Mouse (Mus musculus) testis, postnatal 10 days (tissue): Measurements from ENCODE around the gene Ninl.
A peak's percentile ranks its signal among the peaks of the same experiment; 100 is the strongest.

Experiments used
- DNase-seq: peaks from one replicate; pipeline ENCODE4 v3.0.0; 2021; ENCODE audit warnings: low spot score

Gene Ninl

GRCm38 (mm10) chr2:150997618-150998017 is 41.6 kb downstream of the Ninl start:
- peak; percentile 28 for DNase-seq

DNA sequence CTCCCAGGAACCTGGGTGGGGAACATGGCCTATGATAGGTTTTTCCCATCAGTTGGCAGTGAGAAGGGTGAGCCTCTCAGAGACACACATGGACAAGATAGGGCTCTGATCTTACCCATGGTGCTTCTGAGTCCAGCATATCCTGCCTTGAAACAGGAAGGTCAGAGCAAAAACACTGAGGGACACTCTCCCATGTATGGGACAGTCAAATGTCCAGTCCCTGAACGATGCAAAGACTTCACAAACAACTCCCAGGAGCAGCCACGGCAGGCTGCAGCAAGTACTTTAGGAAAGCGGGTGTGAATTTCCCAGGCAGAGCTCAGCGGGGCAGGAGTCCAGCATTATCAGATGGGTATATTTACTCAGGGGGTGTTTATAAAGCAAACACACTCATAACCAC is 43.9 kb downstream of the Ninl start:
- peak; percentile 29 for DNase-seq

DNA sequence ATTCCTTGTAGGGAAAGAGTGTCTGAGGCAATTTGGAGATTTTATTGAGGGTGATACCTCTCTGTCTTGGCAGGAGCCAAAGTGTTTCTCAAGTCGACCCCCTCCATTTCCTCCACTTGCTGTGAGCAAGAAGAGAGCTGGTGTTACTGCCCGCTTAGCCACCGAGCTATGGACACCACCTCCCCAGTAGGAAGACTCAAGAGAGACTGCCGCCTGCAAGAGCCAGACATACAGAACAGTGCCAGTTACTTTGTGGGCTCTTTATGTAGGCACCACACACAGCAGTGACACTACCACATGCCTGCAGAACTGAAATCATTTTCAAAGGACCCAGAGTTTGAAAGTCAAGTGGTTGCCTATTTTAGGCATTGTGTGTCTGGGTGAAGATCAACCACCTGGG is 48.1 kb downstream of the Ninl start:
- peak; percentile 25 for DNase-seq

GRCm38 (mm10) chr2:150990506-150990905 is 48.7 kb downstream of the Ninl start:
- DNase-seq: peak; percentile 36

DNA sequence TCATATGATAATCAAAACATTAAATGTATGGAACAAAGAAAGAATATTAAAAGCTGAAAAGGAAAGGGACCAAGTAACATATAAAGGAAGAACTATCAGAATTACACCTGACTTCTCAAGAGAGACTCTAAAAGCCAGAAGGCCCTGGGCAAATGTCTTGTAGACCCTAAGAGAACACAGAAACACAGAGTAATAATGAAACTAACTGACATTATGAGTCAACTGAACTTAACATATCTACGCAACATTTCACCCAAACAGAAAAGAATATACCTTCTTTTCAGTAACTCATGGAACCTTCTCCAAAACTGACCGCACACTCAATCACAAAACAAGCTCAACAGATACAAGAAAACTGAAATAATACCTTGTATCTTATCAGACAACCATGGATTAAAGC is 53.8 kb downstream of the Ninl start:
- no peak for DNase-seq

DNA sequence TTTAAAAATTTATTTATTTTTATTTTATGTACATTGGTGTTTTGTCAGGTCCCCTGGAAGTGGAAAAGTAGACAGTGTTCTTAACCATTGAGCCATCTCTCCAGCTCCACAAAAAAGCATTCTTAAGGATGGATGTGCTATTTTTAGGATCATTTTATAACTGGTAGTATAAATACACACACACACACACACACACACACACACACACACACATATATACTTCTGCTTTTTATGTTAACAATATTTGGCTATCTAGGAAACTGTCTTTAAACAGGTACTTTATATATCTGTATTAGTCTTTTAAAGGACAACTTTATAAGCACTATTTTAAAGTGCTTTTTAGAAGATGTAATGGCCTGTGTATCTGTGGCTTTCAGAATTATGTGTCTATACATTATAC is 57.1 kb downstream of the Ninl start:
- DNase-seq: peak; percentile 2

- DNase-seq: peak; percentile 12
Measured at GRCm38 (mm10) chr2:150981524-150981923, 57.7 kb downstream of the Ninl start.

DNA sequence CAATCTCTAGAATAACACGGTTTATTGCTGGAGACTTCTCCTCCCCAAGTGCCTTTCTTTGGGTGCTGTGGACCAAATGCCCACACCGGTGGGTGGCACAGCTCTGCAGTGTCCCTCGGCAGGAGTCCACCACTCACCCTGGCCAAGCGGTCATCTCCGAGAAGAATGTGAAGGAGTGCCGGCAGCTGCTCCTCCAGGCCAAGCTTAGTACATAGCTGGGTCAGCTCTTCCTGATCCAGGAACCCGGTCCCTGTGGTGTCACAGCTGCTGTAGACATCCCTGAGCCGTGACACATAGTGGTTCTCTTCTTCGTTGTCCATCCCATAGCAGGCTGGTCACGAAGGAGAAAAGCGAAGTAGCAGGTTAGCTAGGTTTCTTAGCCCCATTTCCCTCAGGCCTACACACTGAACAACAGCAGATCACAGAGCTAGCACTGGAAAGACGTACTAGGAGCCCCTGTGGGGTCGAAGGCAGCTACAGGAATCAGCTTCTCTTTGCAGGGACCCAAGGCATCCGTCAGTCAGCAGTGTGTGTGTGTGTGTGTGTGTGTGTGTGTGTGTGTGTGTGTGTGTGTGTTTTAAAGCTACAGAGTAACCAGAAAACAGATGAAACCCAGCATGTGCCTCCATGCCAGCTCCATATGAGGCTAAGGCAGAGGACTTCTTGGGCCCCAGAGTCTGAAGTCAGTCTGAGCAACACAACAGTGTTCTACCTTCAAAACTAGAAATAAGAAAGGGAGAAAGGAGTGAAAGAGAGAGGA is 59.1 kb downstream of the Ninl start:
- peak; percentile 29 for DNase-seq

DNA sequence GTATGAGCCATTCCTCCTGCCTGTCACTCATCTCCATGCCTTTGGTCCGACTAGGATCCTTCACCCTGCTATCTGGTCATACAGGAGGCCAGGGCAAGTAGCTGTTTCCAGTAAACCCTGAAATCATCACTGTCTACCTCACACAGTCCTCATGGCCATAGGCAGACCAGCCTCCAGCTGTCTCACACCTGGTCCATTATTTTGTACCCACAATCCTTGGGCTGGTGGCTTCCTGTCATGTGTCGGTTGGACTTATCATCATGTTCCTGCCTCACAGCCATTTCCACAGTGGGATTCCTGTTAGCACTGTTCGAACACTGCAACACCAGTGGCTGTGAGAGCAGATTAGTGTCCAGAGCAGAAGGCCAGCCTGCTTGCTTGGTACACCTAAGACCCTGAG is 60.4 kb downstream of the Ninl start:
- peak; percentile 24 for DNase-seq

DNA sequence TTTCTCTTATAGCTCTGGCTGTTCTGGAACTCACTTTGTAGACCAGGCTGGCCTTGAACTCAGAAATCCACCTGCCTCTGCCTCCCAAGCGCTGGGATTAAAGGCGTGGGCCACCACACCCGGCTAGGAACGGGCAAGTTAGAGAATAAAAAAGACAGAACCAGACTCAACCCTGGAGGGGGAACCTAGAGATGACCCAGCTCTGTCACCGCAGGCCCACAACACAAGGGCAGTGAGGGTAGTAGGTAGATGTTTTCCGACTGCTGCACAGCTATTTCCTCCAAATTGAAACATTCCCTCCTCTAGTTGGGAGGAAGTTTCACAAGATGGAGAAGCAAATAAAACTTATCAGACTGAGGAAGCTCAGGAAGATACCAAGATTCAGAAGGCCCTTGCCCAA is 61.5 kb downstream of the Ninl start:
- peak; percentile 17 for DNase-seq

DNA sequence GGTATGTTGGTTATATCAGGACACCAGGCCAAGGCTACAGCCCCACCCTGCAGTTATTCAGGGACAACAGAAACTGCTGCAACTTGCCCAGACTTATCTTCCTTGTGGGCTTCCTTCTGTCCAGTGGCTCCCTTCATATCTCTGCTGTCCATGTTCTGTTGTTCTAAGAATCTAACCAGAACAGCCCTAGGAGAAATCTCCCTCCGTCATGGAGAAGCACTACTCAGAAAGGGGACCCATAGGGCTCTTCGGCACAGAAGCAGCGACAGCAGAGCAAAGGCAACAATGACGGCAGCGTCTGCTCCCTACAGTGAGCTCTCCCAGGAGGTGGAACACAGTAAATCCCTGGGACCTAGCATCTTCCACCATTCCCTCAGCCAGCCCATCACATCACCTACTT is 62.3 kb downstream of the Ninl start:
- DNase-seq: peak; percentile 27

GRCm38 (mm10) chr2:150973401-150974115 is 65.6 kb downstream of the Ninl start:
- peak; percentile 40 for DNase-seq

DNA sequence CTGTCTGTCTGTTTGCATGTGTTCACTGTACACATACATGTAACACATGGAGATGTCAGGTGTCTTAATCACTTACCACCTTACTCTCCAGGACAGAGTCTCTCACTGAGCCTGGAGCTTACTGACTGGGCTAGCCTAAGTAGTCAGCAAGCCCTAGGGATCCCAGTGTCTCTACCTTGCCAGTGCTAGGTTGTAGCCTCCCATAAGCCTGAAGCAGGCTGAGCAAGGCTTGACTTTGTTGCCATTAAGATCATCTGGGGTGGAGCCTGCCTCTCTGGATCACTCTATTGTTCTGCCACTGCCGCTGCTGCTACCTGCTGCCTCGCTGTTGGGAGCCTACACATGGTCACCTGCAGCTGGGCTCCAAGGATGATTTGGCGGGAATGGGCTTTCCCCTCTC is 66.5 kb downstream of the Ninl start:
- peak; percentile 29 for DNase-seq

DNA sequence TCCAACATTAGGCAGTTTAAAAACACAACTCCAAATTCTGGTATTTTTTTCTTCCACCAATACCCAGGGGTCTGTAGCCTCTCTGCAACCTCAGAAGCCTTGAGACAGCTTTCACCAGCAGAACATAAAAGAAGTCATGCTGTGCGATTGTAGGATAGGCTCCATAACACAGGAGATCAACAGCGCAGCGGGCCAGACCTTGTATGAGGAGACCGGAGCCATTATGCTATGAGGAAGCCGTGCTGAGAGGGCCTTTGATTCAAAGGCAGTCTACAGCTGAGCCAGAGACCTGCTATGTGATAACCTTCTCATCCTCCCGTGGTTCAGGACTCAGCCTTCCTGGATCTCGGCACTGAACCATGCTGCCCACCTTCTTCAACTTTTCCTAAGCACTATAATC is 67.3 kb downstream of the Ninl start:
- peak; percentile 27 for DNase-seq

DNA sequence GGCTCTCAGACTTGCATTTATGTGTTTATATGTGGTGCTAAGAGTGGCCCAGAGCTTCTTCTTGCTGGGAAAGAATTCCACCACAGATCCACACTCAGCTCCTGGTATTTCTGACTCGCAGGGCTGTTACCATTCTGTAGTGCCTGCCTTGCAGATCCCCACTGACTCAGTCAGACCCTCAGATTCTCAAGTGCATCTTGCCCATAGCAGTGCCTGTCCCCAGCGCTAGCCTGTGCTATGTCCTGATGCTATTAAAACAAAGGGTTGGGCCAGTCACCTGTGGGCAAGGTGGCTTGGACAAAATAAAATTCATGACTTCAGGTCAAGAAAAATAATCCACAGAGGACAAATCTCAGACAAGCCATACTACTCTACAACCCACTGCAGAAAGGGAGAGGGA is 70.0 kb downstream of the Ninl start:
- peak; percentile 23 for DNase-seq

GRCm38 (mm10) chr2:150967491-150967890 is 71.7 kb downstream of the Ninl start:
- DNase-seq: peak; percentile 22

DNA sequence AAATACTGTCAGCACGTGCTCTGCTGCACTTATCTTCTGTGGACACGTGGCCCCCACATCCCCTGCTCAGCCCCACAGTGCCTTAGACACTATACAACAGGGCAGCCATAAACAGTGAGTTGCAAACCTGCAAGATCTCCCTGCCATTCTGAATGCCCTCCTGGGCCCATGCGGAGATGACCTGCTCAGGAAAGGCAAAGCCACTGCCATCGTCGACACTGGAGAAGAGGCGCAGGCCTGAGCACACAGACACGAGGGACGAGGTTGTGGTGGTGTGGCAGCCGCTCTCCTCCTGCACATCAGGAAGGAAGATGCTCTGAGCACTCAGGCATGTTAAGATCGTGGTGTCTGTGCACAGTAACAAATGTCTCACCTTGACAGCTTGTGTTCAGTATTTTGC is 73.2 kb downstream of the Ninl start:
- peak; percentile 33 for DNase-seq

- peak; percentile 18 for DNase-seq
Measured at GRCm38 (mm10) chr2:150964641-150965040, 74.5 kb downstream of the Ninl start.

- no peak for DNase-seq
Measured at GRCm38 (mm10) chr2:150963246-150963645, 75.9 kb downstream of the Ninl start.

DNA sequence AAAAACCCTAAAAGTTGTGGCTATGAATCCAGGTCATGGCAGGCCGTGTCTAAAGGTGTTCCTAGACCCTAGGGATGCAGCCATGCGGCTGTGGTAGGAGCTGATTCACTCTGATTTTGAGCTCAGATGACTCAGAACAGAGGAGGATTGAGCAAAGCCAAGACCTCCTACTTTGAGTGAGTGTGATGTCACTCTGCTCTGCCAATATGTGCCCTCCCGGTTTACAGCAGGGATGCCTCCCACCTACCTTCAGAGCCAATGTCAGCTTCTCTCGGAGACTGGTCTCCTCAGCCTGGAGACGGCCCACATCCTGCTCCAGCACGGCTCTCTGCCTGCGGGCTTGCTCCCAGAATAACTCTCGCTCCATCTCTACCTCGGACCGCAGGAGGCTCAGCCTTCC is 79.7 kb downstream of the Ninl start:
- DNase-seq: no peak

DNA sequence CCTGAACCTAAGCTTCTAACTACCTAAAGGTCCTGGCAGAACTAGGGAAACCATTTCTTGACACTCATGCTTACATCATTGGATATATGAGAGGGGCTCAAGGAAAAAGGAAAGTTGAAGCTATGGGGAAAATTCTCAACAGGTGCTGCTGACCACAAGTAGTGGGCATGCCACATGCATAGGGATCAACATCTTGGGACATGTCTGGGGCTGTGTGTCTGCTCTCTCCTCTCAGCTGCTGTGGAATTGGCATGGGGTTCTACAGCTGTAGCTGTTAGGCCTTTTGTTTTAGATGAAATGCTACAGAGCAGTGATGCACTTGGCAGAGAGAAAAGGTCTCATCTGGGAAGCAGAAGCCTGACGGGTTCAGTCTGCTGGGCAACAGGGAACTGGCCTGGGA is 83.3 kb downstream of the Ninl start:
- DNase-seq: no peak

- no peak for DNase-seq
Measured at GRCm38 (mm10) chr2:150951201-150951600, 88.0 kb downstream of the Ninl start.

- no peak for DNase-seq
Measured at GRCm38 (mm10) chr2:150950056-150950455, 89.1 kb downstream of the Ninl start.

DNA sequence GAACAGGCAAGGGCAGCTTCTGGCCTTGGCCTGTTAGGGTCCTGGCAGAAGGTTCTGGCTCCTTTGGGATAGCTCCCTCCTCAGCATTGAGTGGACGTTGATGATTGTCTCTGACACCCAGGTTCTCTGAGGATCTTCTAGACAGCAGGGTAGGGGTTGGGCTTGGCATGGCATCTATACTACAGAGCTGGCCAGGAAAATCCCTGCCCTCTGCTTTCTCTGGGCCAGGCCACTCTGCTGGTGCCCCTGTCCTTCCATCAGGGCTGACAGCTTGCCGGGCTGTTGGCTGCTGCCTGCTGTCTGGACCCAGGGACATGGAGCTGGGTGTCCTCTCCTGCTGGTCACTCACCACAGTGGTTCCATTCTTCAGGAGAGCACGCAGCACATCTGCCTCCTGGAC is 89.5 kb downstream of the Ninl start:
- DNase-seq: no peak
